Mouse (Mus musculus) monocyte, adult 5-6 weeks (primary cell): ENCODE results near the gene Slc35e3. TPM values are rescaled to one million over a fixed set of nuclear protein-coding genes. Genes with fewer than 3 reads are reported as not detected.
"Not testable (repeated sequence)": the region's sequence is repeated elsewhere in the genome, so short reads cannot be mapped to it uniquely, and the experiment has no call there.

Experiments used
- ATAC-seq: fragments of 153-309, 156-312 bp; replicated peaks from 2 replicates; pipeline ENCODE4 v1.8.0; 2017; ENCODE audit warnings: mild to moderate bottlenecking; ENCODE audit not compliant: low TSS enrichment, insufficient number of reproducible peaks, severe bottlenecking, poor library complexity, low FRiP score
- total RNA-seq: library from RNA; stranded (forward); fragments of 200-1000, 200-491, 200-594 nt; gene quantifications from 3 replicates; pipeline ENCODE4 v1.2.3, GENCODE M21; 2017

Slc35e3 gene
- total RNA-seq, 1 experiment from 2014 or later = 20.0 TPM

DNA sequence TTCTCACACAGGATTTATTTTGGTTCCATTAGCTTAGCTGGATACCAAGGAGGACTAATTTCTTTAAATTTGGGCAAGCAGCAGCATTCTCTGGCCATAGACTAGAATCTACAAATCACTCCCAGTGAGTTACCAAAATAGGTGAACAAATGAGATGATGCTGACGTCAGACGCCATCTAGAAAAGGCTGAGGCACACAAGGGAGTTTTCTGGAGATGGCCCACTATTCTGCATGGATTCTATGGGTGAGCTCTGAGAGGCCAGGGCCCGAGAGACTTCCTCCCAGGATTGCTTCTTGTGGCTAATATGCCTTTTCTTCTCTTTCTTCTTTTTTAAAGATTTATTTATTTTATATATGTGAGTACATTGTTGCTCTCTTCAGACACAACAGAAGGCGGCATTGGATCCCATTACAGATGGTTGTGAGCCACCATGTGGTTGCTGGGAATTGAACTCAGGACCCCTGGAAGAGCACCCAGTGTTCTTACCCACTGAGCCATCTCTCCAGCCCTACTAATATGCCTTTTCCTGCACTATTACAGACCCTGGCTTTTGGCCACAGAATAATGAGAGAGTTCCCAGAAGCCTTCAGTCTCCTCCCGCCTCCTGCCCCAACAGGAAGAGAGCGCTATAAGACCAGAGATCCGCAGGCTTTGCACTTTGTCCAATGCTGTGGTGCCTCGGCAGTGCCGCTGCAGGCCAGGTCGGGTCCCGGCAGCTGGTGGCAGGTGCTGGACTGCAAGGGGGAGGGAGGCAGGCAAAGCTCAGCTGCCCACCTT is 19.1 kb upstream of the Slc35e3 start:
- ATAC-seq = no peak

DNA sequence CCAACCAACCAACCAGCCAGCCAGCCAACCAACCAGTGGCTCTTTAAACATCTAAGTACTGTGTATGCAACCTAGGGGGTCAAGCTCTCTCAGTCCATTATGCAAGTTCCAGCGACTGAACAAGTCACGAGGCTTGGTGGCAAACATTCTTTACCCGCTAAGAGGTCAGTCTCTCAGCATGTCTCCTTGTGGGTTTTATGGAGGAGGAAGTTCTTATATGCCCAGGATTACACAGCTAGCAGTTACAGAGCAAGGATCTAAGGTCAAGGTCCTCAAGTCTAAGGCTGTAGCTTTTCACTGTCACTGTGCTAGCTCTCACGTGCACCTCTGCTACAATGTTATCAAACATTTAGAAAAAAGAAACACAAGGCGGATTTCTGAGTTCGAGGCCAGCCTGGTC is 18.4 kb upstream of the Slc35e3 start:
- no peak for ATAC-seq

DNA sequence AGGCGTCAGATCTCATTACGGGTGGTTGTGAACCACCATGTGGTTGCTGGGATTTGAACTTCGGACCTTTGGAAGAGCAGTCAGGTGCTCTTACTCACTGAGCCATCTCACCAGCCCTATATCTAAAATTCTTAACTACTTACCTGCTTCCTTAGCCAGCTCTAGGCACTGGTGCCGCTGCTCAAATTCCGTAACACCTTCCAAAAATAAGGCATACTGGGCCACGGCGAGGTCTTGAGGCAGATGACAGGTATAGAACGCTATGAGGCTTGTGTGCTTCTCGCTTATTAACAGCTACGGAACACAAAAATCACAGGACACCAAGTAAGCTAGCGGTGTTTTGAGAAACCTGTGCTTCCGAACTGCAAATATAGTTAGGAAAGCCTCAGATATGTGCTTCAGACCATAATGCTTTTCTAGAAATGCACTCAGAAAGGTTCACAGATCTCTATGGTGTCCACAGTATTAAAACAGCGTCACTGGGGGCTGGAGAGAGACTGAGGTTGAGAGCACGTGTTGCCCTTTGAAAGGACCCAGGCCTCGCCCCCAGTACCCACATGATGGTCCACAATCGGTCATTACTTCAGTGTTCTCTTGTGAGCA is 17.5 kb upstream of the Slc35e3 start:
- ATAC-seq = no peak

DNA sequence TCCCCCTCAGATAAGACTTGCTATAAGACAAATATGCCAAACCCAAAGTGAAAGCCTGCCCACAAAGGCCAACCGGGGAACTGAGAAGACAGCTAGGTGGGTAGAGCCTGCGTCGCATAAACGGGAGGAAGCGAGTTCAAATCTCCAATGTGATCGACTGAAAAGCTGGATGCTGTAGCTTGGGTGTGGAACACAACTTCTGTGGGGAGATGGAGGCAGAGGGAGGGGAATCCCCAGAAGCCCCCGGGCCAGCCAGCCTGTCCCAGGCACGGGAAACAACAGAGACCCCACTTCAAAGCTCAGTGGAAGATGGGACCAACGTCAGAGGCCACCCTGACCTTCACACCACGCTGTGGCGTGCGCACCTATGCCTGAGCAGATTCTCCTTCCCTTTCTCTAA is 16.8 kb upstream of the Slc35e3 start:
- ATAC-seq = no peak

DNA sequence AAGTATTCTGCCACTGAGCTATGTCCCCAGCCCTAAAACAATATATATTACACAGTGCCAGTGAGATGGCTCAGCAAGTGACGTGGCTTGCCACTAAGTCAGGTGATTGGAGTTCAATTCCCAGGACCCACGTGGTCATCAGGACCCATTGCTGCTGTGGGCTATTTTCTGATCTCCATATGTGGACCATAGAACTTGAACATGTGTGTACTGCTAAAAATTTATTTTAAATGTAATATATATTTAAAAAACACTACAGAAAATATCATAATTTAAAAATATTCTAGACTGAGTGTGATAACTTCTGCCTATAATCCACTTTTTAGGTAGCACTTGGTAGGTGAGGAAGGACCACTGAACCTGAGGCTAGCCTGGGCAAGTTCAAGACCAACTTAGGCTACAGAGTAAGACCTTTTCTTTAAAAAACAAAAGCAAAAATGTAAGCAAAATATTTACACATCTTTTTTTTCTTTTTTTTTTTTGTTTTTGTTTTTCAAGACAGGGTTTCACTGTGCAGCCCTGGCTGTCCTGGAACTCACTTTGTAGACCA is 16.2 kb upstream of the Slc35e3 start:
- no peak for ATAC-seq

DNA sequence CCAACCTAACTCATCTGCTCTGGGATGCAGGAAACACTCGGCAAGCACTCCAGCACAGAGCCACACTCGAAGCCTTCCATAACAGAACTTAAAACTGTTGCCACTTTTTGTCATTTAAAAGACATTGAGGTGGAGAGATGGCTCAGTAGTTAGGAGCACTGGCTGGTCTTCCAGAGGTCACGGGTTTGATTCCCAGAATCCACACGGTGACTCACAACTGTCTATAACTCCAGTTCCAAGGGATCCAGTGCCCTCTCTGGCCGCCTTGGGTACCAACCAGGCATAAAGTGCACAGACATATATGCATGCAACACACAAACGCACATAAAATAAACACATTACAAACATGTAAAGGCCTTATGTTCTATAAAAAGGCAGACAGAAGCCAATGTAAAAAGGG is 15.4 kb upstream of the Slc35e3 start:
- ATAC-seq = no peak

DNA sequence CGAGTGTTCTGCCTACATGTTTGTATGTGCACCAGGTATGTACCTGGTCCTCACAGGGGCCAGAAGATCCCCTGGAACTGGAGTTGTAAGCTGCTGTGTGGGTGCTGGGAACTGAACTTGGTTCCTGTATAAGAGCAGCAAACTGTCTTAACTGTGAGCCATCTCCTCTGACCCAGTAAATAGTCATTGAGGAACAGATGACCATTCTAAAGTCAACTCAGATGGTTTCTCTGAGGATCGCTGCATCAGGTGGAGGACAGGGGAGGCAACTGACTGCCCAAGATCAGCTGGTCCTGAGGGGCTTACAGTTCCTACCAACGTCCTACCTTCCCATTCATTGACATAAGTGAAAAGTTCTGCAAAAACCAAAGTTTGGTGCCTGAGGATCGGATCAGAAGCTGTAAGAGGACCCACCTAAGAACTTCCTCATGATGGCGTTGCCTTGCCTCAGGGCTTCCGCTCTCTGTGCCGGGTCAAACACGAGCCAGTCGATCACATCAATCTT is 14.7 kb upstream of the Slc35e3 start:
- ATAC-seq = no peak

DNA sequence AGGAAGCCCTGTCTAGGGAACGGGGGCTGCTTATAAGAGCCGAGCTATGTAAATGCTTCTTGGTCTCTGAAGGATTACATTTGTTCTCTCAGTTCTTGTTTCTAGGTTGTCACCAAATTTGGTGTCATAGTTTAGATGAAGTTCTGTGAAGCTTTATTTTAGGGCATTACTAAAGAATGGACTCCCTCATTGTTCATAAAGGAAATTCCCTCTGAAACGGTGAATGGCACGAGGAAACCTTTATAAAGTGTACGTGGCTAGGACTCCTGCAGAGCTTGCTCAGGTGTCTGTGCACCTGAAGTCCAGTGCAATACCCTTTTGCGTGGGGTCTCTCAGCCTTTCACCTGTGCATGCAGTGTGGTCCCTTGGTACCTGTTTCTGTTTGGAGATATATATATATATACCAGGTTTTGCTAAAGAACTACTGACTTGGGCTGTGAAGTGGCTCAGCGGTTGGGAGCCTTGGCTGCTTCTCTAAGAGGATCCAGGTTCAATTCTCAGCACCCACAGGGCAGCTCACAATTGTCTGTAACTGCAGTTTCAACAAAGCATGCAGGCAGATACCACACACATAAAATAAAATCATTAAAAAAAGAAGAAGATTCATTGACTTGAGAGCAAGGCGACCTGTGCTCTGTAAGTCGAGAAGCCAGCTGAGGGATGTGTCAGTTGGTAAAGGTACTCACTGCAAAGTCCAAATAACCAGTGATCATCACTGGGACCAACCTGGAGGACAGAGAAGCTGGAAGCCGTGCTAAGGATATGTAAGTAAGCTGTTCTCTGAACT is 13.9 kb upstream of the Slc35e3 start:
- ATAC-seq = no peak

DNA sequence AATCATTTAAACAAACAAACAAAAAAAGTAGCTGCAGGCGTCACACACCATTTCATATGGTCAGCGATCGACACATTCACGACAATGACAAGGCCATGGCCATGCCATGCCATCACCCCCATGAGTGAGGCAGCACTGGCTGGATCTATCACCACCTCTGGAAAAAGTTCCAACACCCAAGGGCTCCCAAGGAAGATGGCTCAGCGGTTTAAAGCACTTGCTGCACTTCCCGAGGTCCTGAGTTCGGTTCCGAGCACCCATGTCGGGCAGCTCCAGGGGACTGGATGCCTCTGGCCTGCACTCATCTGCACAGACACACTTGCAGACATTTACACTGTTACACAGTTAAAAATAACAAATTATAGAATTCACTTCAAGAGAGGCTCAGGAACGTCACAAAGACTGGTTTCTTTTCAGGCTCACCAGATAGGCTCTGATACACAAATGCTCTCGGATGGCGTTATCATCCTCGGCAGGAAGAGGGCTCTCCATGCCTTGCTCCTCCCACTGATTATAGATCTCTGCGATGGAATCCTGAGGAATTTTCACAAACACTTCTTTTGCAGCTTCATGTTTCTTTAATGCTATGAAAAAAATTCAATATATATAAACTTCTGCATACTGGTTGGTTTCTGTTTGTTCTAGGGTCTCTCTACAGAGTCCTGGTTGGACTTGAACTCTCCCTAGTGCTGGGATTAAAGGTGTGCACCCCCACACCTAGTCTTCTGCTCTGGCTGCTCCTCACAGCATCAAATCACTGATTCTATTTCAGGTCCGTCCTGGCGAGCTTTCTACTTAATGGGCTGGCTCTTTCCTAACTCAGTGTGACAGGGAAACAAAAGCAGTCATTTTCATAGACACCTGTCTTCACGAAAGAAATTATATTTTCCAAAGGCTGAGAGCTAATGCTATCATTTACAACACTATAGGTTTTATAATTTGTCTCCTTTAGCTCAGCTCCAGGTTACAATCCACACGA is 12.9 kb upstream of the Slc35e3 start:
- no peak for ATAC-seq

DNA sequence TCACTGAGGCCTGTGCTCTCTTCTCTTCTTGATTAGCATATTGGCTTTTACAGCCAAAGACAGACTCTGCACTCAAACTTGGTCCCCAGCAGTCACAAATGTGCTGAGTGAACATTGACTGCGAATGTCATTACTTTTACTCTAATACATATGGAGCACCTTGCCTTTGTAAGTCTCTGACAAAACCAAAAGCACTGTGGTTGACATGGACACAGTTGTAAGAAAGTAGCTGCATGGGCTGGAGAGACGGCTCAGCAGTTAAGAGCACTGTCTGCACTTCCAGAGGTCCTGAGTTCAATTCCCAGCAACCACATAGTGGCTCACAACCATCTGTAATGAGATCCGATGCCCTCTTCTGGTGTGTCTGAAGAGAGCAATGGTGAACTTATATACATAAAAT is 12.2 kb upstream of the Slc35e3 start:
- not testable (repeated sequence) for ATAC-seq

DNA sequence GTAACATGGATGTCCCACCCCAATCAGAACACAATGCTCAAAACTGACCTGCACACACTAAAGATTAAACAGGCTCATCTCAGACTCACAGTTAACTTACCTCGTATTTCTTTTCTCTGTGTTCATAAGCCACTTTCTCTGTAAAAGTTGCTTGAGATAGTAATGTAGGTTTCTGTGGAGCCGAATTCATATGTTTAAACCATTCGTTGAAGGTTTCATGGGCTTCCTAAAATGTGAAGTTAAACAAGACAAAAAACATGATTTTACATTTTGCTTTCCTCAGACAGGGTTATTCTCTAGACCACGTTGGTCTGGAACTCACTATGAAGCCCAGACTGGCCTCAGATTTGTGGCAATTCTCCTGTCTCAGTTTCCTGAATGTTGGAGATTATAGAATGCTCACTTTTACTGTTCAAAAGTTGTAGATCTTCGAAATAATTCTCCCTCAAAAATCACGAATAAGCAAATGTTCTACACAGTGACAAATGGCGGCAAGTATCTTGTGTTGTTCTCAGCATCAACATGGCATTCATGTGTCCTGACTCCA is 11.7 kb upstream of the Slc35e3 start:
- ATAC-seq = no peak

DNA sequence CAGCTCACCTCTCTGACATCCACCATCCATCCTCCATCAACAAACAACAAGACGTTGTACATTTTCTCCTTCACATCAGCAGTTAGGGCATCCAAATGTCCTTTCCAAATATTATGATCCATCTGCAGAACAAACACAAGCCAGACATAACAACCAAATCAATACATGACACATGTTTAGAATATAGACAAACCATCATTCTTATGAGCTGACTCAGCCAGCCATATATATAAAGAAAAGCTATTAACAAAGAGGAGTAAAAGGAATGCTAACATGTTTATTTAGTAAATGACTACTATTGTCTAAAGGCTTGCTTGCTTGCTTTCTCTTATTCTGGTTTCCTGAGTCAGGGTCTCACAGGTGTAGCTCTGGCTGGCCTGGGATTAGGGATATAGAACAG is 11.1 kb upstream of the Slc35e3 start:
- no peak for ATAC-seq

DNA sequence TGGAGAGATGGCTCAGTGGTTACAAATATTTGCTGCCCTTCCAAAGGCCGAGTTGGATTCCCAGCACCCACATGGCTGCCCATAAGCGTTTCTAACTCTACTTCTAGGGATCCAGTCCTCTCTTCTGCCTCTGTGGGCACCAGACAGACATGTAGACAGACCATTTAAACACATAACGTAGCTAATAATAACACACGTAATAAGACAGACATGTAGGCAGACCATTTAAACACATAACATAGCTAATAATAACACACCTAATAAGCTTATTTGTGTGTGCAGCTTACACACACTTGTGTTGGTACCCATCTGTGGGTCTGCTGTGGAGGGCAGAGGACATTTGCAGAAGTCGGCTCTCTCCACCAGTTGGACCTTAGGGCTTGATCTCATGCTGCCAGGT is 10.6 kb upstream of the Slc35e3 start:
- no peak for ATAC-seq

DNA sequence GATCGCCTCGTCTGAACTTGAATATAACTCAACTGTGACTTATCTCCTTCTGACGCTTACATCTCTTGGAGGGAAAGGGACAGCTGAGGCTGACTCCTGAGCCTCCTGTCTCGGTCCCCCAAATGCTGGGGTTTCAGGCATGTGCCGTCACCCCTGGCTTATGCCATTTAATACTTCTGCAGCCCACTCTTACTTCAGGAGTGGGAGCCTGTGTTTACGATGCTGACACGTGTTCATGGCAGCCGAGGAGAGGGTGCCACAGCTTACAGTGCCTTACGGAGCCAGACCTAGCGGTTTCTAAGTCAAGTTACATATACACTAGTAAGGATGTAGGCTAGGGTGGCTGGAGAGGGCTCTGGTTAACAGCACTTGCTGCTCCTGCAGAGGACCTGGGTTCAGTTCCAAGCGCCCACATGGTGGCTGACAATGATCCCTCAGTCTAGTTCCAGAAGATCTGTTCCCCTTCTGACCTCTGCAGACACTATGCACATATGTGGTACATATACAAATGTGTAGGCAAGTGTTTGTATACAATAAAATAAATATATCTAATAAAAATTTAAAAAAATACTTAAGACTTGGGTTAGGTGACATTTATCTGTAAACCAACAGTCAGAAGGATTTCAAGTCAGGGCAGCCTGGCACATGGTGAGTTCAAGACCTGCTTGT is 9.8 kb upstream of the Slc35e3 start:
- 0 out of 2 replicates have a peak, but pooled peaks have one; percentile 12 for ATAC-seq

DNA sequence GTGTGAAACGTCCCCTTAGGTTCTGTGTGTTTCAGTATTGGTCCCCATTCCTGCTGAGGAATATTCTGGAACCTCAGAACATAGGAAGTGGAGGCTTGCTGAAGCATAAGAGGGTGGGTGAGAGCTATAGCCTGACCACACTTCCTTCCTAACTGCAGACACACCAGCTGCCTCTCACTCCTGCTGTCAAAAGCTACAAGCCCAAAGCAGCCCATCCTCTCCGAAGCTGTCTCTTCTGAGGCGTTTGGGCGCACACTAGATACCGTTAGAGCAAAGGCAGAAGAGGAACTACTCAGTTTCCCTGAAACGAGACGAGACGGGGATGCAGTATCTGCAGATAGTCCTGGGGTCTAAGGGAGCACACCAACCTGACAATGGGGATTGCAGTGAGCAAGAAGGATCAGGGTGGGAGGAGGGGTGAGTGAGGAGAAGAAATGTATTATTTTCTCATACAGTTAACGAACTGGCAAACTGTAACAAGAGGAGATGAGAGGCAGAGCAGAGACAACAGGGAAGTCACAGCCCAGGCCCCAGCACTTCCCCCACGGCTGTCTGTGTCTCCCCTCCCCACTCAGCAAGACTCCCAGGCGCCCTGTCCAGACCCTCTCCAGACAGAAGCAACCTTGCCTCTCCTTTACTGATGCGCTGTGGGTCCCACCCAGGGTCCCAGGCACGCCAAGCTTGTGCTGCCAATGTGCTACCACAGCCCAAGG is 9.1 kb upstream of the Slc35e3 start:
- ATAC-seq = peak; percentile 63; the same call in 1 of the 2 replicates

DNA sequence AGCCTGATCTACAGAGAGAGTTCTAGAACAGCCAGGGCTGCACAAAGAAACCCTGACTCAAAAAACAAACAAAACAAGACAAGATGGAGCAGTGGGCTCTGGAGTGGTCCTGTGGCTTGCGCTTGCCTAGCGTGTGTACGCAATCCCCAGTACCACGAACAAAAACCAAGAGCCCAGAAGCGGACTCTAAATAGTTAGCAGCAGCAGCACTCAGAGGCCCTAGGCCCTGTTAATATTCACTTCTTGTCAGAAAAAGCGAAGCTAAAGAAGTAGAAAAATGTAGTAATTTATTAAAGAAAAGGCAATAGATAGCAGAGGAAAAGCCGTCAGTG is 8.4 kb upstream of the Slc35e3 start:
- no peak for ATAC-seq
